Mouse (Mus musculus) ES-E14 (cell line): Measurements from ENCODE around the gene Eef1a2. TPM values are rescaled to one million over a fixed set of nuclear protein-coding genes. Genes with fewer than 3 reads are reported as not detected.

Experiments
- DNase-seq: peaks from one replicate; pipeline ENCODE4 v3.0.0-alpha.2; 2013; ENCODE audit warnings: low read depth, low spot score
- H3K27ac ChIP-seq: 2 replicates; pipeline ENCODE4 v1.5.1; 2012; ENCODE audit warnings: low read depth, mild to moderate bottlenecking, low read length, moderate library complexity, mixed read lengths; ENCODE audit not compliant: poor library complexity, insufficient read depth, severe bottlenecking
- H3K36me3 ChIP-seq: 2 replicates; pipeline ENCODE4 v1.6.1; 2012; ENCODE audit warnings: mild to moderate bottlenecking, low read length, moderate library complexity, mixed read lengths; ENCODE audit not compliant: control insufficient read depth, poor library complexity, insufficient read depth, severe bottlenecking
- H3K4me1 ChIP-seq, 2 experiments: fragments of 150-350 bp in 1 of 2; sonication (generic) in 1 of 2; 2 replicates each; pipeline ENCODE4 v1.6.1; 2012; ENCODE audit warnings: low read length in 2 of 2, mild to moderate bottlenecking in 1 of 2, mixed read lengths in 1 of 2; ENCODE audit not compliant: control insufficient read depth in 2 of 2, insufficient read depth in 2 of 2, poor library complexity in 1 of 2
- H3K4me3 ChIP-seq, 2 experiments: fragments of 150-350 bp in 1 of 2; sonication (generic) in 1 of 2; 2 replicates each; pipeline ENCODE4 v1.5.1; 2012; ENCODE audit warnings: low read length in 2 of 2, low read depth in 1 of 2, mild to moderate bottlenecking in 1 of 2, mixed read lengths in 1 of 2; ENCODE audit not compliant: insufficient read depth in 1 of 2, poor library complexity in 1 of 2, severe bottlenecking in 1 of 2
- H3K9ac ChIP-seq: 2 replicates; pipeline ENCODE4 v1.6.1; 2012; ENCODE audit warnings: low read depth, mild to moderate bottlenecking, low read length, mixed read lengths; ENCODE audit not compliant: poor library complexity, insufficient read depth, severe bottlenecking
- H3K9me3 ChIP-seq: fragments of 150-350 bp; sonication (generic); 2 replicates; pipeline ENCODE4 v1.6.1; 2012; ENCODE audit warnings: low read depth, mild to moderate bottlenecking, low read length; ENCODE audit not compliant: control insufficient read depth, insufficient read depth
- CHD2 ChIP-seq: IDR thresholded peaks from 2 replicates; pipeline ENCODE4 v1.6.1; 2014; ENCODE audit warnings: mild to moderate bottlenecking, low read depth, low read length, inconsistent platforms
- HCFC1 ChIP-seq: IDR thresholded peaks from 2 replicates; pipeline ENCODE4 v1.6.1; 2012; ENCODE audit warnings: low read length, inconsistent platforms, borderline replicate concordance; ENCODE audit not compliant: insufficient read depth
- MAFK ChIP-seq: IDR thresholded peaks from 2 replicates; pipeline ENCODE4 v1.6.1; 2014; ENCODE audit warnings: mild to moderate bottlenecking, low read depth, low read length, inconsistent platforms; ENCODE audit not compliant: insufficient read depth
- ZC3H11A ChIP-seq: IDR thresholded peaks from 2 replicates; pipeline ENCODE4 v1.6.1; 2012; ENCODE audit warnings: low read depth, mild to moderate bottlenecking, inconsistent platforms, low read length, borderline replicate concordance
- ZNF384 ChIP-seq: IDR thresholded peaks from 2 replicates; pipeline ENCODE4 v1.6.1; 2012; ENCODE audit warnings: low read depth, low read length, inconsistent platforms
- in situ Hi-C, 2 experiments: fragments of 600-800 bp; cut with MboI; formaldehyde crosslinking; loops; one replicate each; pipeline ENCODE4 v1.15.1; 2025; ENCODE audit warnings: low sequenced_read_pairs in 2 of 2, inconsistent platforms in 1 of 2; ENCODE audit not compliant: unreplicated experiment in 2 of 2
- total RNA-seq: library from RNA; depleted of rRNA; stranded (reverse); fragments of 300-350 nt; gene quantifications from 2 replicates; pipeline ENCODE4 v1.2.3, GENCODE M21; 2012; rRNA removed

Gene Eef1a2
- 0.76 and 0.95 TPM in 2 replicates for total RNA-seq

GRCm38 (mm10) chr2:181156248-181157121 lies at the start of gene Eef1a2:
Gene Eef1a2 (minus strand): TSS chr2:181157014.
- Histone ChIP-seq H3K36me3 (no peaks in the 10 kb centered on the region), H3K4me3 (peak within 1 kb of the TSS; percentile 62 to 70), H3K9ac (peak within 1 kb of the TSS; percentile 37), H3K9me3 (no peaks in the 10 kb centered on the region), H3K4me1 (peaks cover 0 to 3% of the 10 kb centered on the region in 2 experiments; a peak in 1 of 4 replicates), H3K27ac (no peak within 1 kb of the TSS)
- TF ChIP-seq MAFK, result no peak
- TF ChIP-seq HCFC1, result no peak
- TF ChIP-seq ZNF384, result no peak
- TF ChIP-seq ZC3H11A, result no peak
- TF ChIP-seq CHD2, result no peak
- DNase-seq, result no peak
- in situ Hi-C loops, result no loop called here

- TF ChIP-seq ZNF384 (no peak), MAFK (no peak), ZC3H11A (no peak), HCFC1 (no peak), CHD2 (no peak)
- no peak overlapping the region for H3K27ac ChIP-seq
- no peaks in the 10 kb centered on the region for H3K36me3 ChIP-seq
- no peak overlapping the region for H3K9ac ChIP-seq
- in situ Hi-C loops, result no loop called here
- peaks cover 0 to 4% of the 10 kb centered on the region in 2 experiments; a peak in 1 of 4 replicates for H3K4me1 ChIP-seq
- no peak overlapping the region for H3K4me3 ChIP-seq
- no peak for DNase-seq
- no peaks in the 10 kb centered on the region for H3K9me3 ChIP-seq
Measured at GRCm38 (mm10) chr2:181206118-181206517, 49.3 kb upstream of the Eef1a2 start.

- Histone ChIP-seq H3K4me1 (peaks cover 0 to 4% of the 10 kb centered on the region in 2 experiments; a peak in 1 of 4 replicates), H3K9ac (no peak overlapping the region), H3K4me3 (no peak overlapping the region), H3K27ac (no peak overlapping the region), H3K9me3 (no peaks in the 10 kb centered on the region), H3K36me3 (no peaks in the 10 kb centered on the region)
- in situ Hi-C loops, result no loop called here
- DNase-seq, result no peak
- TF ChIP-seq HCFC1 (no peak), MAFK (no peak), CHD2 (no peak), ZNF384 (no peak), ZC3H11A (no peak)
Measured at GRCm38 (mm10) chr2:181205678-181206077, 48.9 kb upstream of the Eef1a2 start.

GRCm38 (mm10) chr2:181202886-181203285 lies 46.1 kb upstream of the Eef1a2 start:
- Histone ChIP-seq H3K9ac (no peak overlapping the region), H3K27ac (no peak overlapping the region), H3K36me3 (no peaks in the 10 kb centered on the region), H3K4me1 (peaks cover 0 to 4% of the 10 kb centered on the region in 2 experiments; a peak in 1 of 4 replicates), H3K9me3 (no peaks in the 10 kb centered on the region), H3K4me3 (no peak overlapping the region)
- no peak for DNase-seq
- in situ Hi-C loops, result no loop called here
- TF ChIP-seq ZC3H11A, result no peak
- no peak for TF ChIP-seq MAFK
- no peak for TF ChIP-seq HCFC1
- no peak for TF ChIP-seq ZNF384
- TF ChIP-seq CHD2, result no peak

GRCm38 (mm10) chr2:181202422-181202821 lies 45.6 kb upstream of the Eef1a2 start, which contains the start of gene Ptk6:
Gene Ptk6 (minus strand): TSS chr2:181202789.
- H3K9ac ChIP-seq, result no peak within 1 kb of the TSS
- H3K4me1 ChIP-seq, result peaks cover 0 to 4% of the 10 kb centered on the region in 2 experiments; a peak in 1 of 4 replicates
- in situ Hi-C loops, result no loop called here
- no peak within 1 kb of the TSS for H3K4me3 ChIP-seq
- TF ChIP-seq ZNF384 (no peak), HCFC1 (no peak), MAFK (no peak), ZC3H11A (no peak), CHD2 (no peak)
- no peak for DNase-seq
- no peaks in the 10 kb centered on the region for H3K9me3 ChIP-seq
- no peak within 1 kb of the TSS for H3K27ac ChIP-seq
- no peaks in the 10 kb centered on the region for H3K36me3 ChIP-seq
